Mouse (Mus musculus): ENCODE data around the gene Pdia2. TPM values are rescaled to one million over a fixed set of nuclear protein-coding genes. Genes with fewer than 3 reads are reported as not detected.
"Not testable (repeated sequence)": the region's sequence is repeated elsewhere in the genome, so short reads cannot be mapped to it uniquely, and the experiment has no call there.

Pdia2 gene
- polyA plus RNA-seq, 1 experiment, result 26.9 TPM

DNA sequence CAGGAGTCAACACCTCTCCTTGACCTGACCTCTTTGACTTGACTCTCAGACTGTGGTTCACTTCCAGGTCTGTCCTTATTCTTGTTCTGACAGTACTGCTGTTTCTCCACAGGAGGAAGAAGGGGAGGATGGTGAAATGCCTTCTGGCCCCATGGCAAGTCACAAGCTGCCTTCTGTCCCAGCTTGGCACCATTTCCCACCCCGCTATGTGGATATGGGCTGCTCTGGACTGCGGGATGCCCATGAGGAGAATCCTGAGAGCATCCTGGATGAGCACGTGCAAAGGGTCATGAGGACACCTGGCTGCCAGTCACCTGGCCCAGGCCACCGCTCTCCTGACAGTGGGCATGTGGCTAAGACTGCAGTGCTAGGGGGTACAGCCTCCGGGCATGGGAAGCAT lies 11.3 kb downstream of the Pdia2 start:
- Histone ChIP-seq H3K9me3 (ENCODE audit: control insufficient read depth, low read length) (no peaks in the 10 kb centered on the region), H3K36me3 (ENCODE audit: control insufficient read depth) (peaks cover 92% of the 10 kb centered on the region), H3K4me3 (replicated peaks) (no peak overlapping the region), H3K27me3 (ENCODE audit: control insufficient read depth) (no peaks in the 10 kb centered on the region), H3K4me1 (ENCODE audit: control insufficient read depth) (no peaks in the 10 kb centered on the region)
- TF ChIP-seq GATA1 (IDR thresholded peaks at IDR 0.05; ENCODE audit: low read length), result no peak
- TF ChIP-seq TAL1 (IDR thresholded peaks at IDR 0.05; ENCODE audit: low read length), result no peak

DNA sequence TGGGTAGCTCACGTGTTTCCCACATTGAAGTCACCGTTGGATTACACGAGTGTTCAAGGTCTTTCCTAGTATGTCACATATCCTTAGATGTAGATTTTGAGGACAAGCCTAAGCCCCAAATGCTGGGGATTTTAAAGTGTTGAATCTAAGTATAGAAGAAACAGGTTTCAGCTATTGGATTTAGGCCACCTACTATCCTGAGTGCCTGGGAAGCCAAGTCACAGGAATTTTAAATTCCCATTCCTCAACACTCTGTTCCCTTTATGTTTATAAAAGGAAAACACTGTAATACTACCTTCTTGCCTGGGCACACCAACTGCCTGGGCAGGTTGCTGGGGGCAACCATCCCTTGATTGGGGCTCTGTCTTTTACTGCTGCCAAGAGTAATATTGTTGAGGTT lies 17.7 kb downstream of the Pdia2 start:
- Histone ChIP-seq H3K36me3 (ENCODE audit: control insufficient read depth) (peaks cover 55% of the 10 kb centered on the region), H3K9me3 (ENCODE audit: control insufficient read depth, low read length) (no peaks in the 10 kb centered on the region), H3K4me3 (replicated peaks) (no peak overlapping the region), H3K27me3 (ENCODE audit: control insufficient read depth) (no peaks in the 10 kb centered on the region), H3K4me1 (ENCODE audit: control insufficient read depth) (no peaks in the 10 kb centered on the region)
- TF ChIP-seq GATA1 (IDR thresholded peaks at IDR 0.05; ENCODE audit: low read length), result no peak
- no peak for TF ChIP-seq TAL1 (IDR thresholded peaks at IDR 0.05; ENCODE audit: low read length)

DNA sequence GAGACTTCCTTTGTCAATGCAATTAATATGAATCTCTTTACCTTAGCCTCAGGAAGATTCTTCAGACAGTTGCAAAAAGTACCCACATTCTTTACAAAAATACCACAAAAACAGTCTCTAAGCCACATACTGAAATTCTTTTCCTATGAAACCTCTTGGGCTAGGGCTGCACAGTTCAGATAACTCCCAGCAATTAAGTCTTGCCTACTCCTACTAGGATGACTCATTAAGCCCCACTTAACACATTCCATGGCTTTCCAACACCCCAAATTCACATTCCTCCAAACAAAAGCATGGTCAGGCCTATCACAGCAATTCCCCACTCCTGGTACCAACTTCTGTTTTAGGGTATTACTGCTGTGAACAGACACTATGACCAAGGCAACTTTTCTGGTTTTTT lies 20.3 kb downstream of the Pdia2 start:
- no peaks in the 10 kb centered on the region for H3K27me3 ChIP-seq (ENCODE audit: control insufficient read depth)
- H3K4me1 ChIP-seq (ENCODE audit: control insufficient read depth), result no peaks in the 10 kb centered on the region
- no peaks in the 10 kb centered on the region for H3K9me3 ChIP-seq (ENCODE audit: control insufficient read depth, low read length)
- no peak overlapping the region for H3K4me3 ChIP-seq (replicated peaks)
- TF ChIP-seq GATA1 (IDR thresholded peaks at IDR 0.05; ENCODE audit: low read length) (no peak), TAL1 (IDR thresholded peaks at IDR 0.05; ENCODE audit: low read length) (no peak)
- H3K36me3 ChIP-seq (ENCODE audit: control insufficient read depth), result peaks cover 52% of the 10 kb centered on the region

DNA sequence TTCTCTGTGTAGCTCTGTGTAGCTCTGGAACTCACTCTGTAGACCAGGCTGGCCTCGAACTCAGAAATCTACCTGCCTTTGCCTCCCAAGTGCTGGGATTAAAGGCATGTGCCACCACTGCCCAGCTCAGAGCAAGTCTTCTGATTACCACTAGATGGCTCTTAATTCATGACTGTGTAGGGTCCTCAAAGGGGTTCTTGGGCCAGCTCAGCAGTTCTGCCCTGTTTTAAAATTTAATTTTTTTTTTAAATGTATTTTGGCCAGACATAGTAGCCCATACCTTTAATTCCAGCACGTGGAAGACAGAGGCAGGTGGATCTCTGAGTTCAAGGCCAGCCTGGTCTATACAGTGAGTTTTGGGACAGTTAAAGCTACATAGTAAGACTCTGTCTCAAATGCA lies 23.6 kb downstream of the Pdia2 start:
- not testable (repeated sequence) for H3K4me1 ChIP-seq (ENCODE audit: control insufficient read depth); H3K9me3 ChIP-seq (ENCODE audit: control insufficient read depth, low read length); H3K27me3 ChIP-seq (ENCODE audit: control insufficient read depth); H3K4me3 ChIP-seq (replicated peaks)
- H3K36me3 ChIP-seq (ENCODE audit: control insufficient read depth), result peaks cover 39% of the 10 kb centered on the region

DNA sequence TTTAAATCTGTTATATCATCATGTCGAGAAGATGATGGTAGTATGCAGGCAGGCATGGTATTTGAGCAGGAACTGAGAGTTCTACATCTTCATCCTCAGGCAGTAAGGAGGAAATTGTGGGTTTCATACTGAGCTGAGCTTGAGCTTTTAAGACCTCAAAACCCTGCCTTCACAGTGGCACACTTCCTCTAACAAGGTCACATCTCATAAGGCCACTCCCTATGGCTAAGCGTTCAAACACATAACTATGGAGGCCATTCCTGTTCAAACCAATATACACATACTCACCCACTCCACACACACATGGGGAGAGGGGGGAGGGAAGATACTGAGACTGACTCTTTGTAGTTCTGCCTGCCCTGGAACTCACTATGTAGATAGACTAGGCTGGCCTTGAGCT lies 30.8 kb downstream of the Pdia2 start:
- peaks cover 23% of the 10 kb centered on the region for H3K36me3 ChIP-seq (ENCODE audit: control insufficient read depth)
- H3K4me3 ChIP-seq (replicated peaks), result no peak overlapping the region
- H3K4me1 ChIP-seq (ENCODE audit: control insufficient read depth), result peaks cover 5% of the 10 kb centered on the region; the same call in 1 of the 2 replicates
- H3K27me3 ChIP-seq (ENCODE audit: control insufficient read depth), result no peaks in the 10 kb centered on the region
- no peaks in the 10 kb centered on the region for H3K9me3 ChIP-seq (ENCODE audit: control insufficient read depth, low read length)
- TF ChIP-seq GATA1 (IDR thresholded peaks at IDR 0.05; ENCODE audit: low read length) (no peak), TAL1 (IDR thresholded peaks at IDR 0.05; ENCODE audit: low read length) (no peak)

DNA sequence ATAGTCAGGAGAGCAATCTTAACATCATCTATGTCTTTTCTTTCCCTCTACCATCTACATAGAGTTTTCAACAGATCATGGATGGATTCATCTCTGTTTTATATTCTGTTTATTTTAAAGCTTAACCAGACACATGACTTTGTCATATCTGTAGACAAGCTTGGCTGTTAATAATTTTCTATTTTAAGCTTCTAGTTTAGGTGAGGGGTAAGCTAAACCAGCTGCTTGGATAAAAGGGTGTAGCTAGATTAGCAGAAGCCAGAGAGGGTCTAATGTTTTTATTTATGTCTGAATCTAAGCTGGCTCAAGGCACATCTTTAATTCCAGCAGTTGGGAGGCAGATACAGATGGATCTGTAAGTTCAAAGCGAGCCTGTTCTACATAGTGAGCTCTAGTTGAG lies 36.2 kb downstream of the Pdia2 start:
- no peak for TF ChIP-seq TAL1 (IDR thresholded peaks at IDR 0.05; ENCODE audit: low read length)
- no peak for TF ChIP-seq GATA1 (IDR thresholded peaks at IDR 0.05; ENCODE audit: low read length)
- Histone ChIP-seq H3K4me1 (ENCODE audit: control insufficient read depth) (no peaks in the 10 kb centered on the region), H3K36me3 (ENCODE audit: control insufficient read depth) (peaks cover 15% of the 10 kb centered on the region), H3K9me3 (ENCODE audit: control insufficient read depth, low read length) (no peaks in the 10 kb centered on the region), H3K27me3 (ENCODE audit: control insufficient read depth) (no peaks in the 10 kb centered on the region), H3K4me3 (replicated peaks) (no peak overlapping the region)

DNA sequence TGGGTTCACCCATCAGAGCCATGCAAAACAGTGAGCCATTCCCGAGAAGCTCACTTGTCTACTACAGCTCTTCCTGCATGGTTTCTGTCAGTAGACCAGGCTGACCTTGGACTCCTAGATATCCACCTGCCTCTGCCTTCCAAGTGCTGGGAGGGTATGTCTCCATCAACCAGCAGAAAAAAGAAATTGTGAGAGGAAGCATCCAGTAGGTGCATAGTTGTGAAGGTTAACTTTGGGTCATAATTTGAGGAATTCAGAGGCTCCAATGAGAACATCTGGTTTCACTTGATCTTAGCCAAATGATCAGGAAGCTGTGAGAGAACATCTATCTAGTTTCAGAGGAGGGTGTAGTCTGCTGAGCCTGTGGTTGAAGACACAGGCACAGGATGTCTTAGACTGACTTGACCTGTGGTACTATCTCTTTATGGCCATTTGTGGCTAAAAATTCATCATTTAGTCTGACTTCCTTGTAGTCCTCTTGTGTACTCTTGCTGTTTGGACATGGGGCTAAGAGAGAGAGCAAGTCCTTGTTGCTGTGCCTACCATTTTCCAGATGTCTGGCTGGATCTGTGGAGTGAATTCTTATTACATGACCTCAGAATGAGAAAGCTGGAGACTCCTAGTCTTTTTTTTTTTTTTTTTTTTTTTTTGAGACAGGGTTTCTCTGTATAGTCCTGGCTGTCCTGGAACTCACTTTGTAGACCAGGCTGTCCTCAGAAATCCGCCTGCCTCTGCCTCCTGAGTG lies 46.8 kb downstream of the Pdia2 start:
- peaks cover 69% of the 10 kb centered on the region for H3K36me3 ChIP-seq (ENCODE audit: control insufficient read depth)
- no peak overlapping the region for H3K4me3 ChIP-seq (replicated peaks)

DNA sequence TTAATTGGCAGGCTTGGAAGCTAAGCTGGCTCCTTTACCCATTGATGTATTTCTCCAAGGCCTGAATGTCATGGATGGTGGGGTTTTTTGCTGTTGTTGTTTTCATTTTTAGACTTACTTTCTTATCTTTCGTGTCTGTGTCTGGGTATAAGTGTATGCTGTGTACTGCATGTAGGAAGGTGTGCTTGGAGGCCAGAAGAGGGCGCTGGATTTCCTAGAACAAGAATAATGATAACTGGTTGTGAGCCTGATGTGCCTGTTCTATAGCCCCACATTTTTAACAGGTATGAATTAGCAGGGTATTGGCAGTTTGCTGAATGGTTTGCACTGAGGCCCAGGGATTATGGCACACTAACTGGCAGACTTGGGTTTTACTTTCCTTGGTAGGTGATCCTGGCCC lies 49.8 kb downstream of the Pdia2 start:
- H3K36me3 ChIP-seq (ENCODE audit: control insufficient read depth), result peaks cover 79% of the 10 kb centered on the region
- TF ChIP-seq TAL1 (IDR thresholded peaks at IDR 0.05; ENCODE audit: low read length) (no peak), GATA1 (IDR thresholded peaks at IDR 0.05; ENCODE audit: low read length) (no peak)
- no peak overlapping the region for H3K4me3 ChIP-seq (replicated peaks)
- peaks cover 3% of the 10 kb centered on the region; the same call in 1 of the 2 replicates for H3K4me1 ChIP-seq (ENCODE audit: control insufficient read depth)
- H3K27me3 ChIP-seq (ENCODE audit: control insufficient read depth), result no peaks in the 10 kb centered on the region
- no peaks in the 10 kb centered on the region for H3K9me3 ChIP-seq (ENCODE audit: control insufficient read depth, low read length)

More for the DNA sequence above, 46.8 kb downstream of the Pdia2 start:
- Histone ChIP-seq H3K4me1 (ENCODE audit: control insufficient read depth) (no peaks in the 10 kb centered on the region), H3K9me3 (ENCODE audit: control insufficient read depth, low read length) (no peaks in the 10 kb centered on the region), H3K27me3 (ENCODE audit: control insufficient read depth) (no peaks in the 10 kb centered on the region)
- TF ChIP-seq TAL1 (IDR thresholded peaks at IDR 0.05; ENCODE audit: low read length) (no peak), GATA1 (IDR thresholded peaks at IDR 0.05; ENCODE audit: low read length) (no peak)

Other genes with a start within 250 kb of the Pdia2 start
- gene A930017K11Rik, start 246.5 kb downstream of the Pdia2 start, polyA plus RNA-seq (2012), result 0.25 TPM in 2 replicates
- gene Capn15, start 213.3 kb downstream of the Pdia2 start, polyA plus RNA-seq (2012), result 6.2 and 6.3 TPM in 2 replicates
- 0.23 and 0.36 TPM in 2 replicates for gene Rab11fip3, start 129.5 kb downstream of the Pdia2 start, polyA plus RNA-seq (2012)
- 0.02 TPM in 1 of 2 replicates, not detected in the other for gene Decr2, start 108.8 kb downstream of the Pdia2 start, polyA plus RNA-seq (2012)
- 5.5 and 9.0 TPM in 2 replicates for gene Nme4, start 103.5 kb downstream of the Pdia2 start, polyA plus RNA-seq (2012)
- gene Tmem8, start 85.8 kb downstream of the Pdia2 start, polyA plus RNA-seq (2012), result 0.21 and 0.31 TPM in 2 replicates
- gene Mrpl28, start 75.6 kb downstream of the Pdia2 start, polyA plus RNA-seq (2012), result 28.4 and 31.6 TPM in 2 replicates
- gene Axin1, start 60.4 kb downstream of the Pdia2 start, polyA plus RNA-seq (2012), result 3.2 and 3.3 TPM in 2 replicates
- 0.03 and 0.06 TPM in 2 replicates for gene Rgs11, start 3.9 kb upstream of the Pdia2 start, polyA plus RNA-seq (2012)
- gene Arhgdig, start 8.7 kb upstream of the Pdia2 start, polyA plus RNA-seq (2012), result 4.3 and 5.1 TPM in 2 replicates
- gene Fam234a, start 45.2 kb upstream of the Pdia2 start, polyA plus RNA-seq (2012), result 0.09 and 0.15 TPM in 2 replicates
- 2.9 and 3.2 TPM in 2 replicates for gene Luc7l, start 53.8 kb upstream of the Pdia2 start, polyA plus RNA-seq (2012)
- gene Neurl1b, start 215.7 kb upstream of the Pdia2 start, polyA plus RNA-seq (2012), result not detected in 2 replicates

Measured in erythroblast, embryonic 14.5 days (primary cell).